Mouse (Mus musculus) left cerebral cortex, adult 8-10 months (tissue): ENCODE data around the gene Tpcn2. TPM values are rescaled to one million over a fixed set of nuclear protein-coding genes. Genes with fewer than 3 reads are reported as not detected.

Experiments
- DNase-seq, 2 experiments: peaks; one replicate each; pipeline ENCODE4 v3.0.0; 2022; ENCODE audit warnings: low spot score in 2 of 2
- total RNA-seq, 4 experiments: library from RNA; stranded (reverse); gene quantifications; 2 replicates each; pipeline ENCODE4 v1.2.4; 2022

Gene Tpcn2
- total RNA-seq, 4 experiments from 2014 or later: 4.5 to 7.3 (median 5.7) TPM

DNA sequence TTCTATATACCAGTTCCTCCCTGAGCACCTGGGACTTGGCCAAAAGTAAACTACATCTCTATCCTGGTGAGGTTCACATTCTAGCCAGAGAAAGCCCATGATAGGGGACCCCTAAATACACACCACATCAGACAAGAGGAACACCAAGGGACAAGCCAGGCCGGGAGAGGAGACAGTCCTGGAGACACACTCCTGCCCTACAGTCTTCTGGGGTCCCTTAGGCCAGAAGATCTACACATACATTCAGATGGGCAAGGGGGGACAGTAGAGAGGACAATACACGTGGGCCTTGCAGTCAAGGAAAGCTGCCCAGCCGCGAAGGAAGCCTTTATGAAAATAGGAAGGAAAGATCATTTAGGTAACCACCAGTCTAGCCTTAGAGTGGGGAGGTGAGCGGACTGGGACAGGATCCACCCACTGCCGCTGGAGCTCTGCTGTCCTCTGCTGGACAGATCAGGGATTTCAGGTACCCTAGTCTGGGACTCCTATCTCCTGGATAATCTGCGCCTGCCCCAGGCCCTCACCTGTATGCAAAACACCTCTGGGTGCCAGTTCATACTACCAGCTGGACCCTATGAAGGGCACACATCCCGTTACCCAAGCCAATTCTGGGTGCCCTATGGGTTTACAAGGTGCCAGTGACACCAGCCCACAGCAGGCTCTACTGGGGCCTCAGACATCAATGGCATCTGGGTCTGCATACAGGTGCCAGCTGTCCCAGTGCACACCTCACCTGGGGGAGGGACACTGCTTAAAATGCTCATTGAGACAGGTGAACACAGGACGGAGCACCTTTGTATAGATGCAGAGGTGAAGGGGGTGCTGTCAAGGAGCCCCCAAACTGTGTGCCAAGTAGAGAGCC is 40.7 kb downstream of the Tpcn2 start:
- DNase-seq: peak; percentile 39 to 73

DNA sequence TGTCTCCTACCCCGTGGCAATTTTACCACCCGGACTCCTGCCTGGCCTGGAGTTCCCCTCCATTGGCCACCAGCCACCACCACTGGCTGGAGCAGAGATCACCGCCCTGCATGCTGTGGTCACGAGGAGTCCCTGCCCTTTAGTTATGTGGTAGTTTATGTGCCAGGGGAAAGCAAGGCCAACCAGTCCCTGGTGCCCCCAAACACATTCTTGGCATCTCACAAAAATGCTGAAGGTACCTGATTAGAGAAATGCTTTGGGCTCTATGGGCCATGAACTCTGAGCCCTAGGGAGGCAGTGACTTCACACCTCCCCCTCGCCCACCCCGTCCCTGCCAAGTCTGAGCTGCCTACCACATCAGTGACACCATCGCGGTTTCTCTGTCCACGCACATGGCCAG is 41.8 kb downstream of the Tpcn2 start:
- DNase-seq: no peak

DNA sequence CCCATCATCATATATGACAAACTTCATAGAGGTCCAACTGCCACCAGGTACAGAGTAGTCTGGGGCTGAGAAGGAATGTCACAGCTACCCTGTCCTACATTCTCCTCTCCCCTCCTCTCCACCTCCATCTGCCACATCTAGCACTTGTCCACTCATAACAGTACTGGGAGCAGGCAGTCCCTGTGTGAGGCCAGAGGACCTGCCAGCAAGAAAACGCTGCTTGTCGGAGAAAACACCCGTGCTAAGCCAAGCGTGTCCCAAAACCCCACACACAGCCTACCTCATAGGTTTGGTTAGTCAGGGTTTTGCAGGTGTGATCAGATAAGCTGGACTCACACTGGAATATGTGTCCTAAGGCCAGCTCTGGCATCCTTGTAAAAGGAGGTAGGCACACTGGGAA is 42.9 kb downstream of the Tpcn2 start:
- no peak for DNase-seq

DNA sequence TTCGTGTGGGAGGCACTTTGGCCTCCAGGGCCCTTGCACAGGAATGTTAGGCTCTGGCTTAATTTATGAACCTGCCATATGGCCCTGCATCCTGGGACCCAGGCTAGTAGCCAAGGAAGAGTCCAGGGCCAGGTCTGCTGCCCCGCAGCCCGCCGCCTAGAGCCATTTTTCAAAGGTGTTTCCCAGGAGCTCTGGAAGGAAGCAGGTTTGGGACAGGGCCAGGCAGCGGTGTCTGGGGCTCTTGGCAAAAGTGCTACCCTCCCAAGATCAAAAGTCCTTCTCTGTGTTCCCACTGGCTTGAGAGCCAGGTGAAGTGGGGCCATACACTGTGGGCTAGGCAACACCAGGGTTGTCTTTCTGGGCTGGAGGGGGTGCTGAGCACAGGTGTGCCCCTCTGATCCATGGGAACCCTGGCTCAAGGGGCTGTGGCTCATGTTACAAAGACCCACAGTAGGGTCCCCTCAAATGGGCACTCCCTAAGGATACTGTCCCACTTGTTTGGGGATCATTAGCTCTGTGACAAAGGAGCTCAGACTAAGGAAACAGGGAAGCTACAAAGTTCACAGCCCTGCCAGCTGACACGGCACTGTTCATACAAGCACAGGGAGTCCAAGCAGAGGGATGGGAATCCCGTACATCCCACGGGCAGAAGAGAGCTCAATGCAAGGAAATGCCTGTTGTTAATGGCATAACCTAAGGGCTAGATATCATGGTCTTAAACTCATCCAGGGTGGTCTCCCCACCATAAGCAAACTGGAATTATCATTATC is 43.9 kb downstream of the Tpcn2 start:
- no peak for DNase-seq

DNA sequence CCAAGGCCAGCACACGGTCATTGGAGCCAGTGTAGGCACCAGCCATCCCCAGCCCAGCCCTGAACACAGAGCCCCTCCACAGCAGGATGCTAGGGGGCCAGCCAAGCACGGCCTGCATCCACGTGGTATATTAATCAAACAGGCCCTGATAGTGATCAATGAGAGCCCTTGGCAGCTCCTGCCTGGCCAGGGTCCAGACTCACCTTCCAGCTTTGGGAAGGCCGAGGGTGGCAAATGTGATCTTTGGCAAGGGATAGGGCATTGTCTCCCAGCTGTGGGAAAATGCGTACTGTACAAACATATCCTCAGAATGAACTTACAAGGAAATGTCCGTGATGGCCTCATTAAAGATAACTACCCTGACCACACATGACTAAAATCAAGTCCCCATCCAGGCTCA is 44.7 kb downstream of the Tpcn2 start:
- DNase-seq: no peak

DNA sequence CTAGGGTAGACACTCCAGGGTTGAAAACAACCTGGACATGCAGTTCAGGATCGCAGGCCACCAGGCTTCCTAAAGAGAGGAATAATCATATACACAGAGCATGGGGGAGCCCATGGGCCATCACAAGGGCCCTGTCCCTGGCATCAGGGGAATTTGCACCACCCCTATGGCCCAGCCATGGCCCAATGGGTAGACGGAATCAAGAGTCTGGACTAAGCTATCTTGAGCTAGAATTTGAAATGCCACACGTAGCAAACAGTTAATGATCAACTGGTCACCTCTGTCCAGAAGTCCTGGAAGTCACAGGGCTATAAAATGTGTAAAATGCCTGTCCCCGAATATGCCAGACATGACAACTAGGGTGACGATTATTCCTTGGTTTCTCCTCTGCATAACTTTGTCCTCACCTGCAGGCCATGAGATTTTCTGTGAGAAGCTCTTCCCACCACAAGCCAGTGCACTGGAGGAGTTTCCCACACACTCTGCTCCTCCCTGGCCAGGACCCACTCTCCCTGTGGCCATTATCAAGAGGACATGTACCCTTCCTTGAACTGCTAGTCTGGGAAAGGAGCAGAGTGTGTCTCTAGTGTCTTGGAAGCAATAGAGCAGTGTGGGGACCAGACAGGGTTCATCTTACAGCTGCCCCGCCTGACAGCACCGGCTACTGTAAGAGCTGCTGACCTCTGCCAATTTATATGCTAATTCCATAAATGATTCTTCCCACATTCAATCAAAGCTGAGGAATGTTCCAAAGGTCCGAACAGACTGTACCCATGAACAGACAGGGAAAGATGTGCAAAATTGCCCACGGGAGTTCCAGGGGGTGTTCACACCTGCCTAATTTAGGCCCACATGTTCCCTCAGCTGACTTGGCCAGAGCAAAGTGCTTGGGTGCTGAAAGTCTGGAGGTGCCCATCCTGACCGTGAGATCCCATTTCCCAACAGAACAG is 48.7 kb downstream of the Tpcn2 start:
- no peak for DNase-seq

DNA sequence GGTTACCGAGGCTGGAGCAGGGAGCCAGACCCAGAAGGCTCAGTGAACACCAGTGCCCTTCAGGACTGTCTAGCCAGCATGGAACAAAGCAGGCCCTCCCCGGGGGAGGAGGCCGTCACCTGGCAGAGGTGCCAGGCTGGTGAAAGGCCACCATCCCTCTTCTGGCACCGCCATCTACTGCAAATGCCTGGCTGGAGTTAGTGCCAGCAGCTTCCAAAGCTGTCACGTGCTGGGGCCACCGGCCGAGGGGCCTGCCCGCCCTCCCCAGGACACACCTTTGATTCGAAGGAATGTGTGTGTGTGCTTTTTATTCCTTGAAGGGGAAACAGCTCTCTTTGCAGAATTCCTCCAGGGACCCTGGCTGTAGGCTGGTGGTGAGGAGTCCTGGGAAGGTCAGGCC is 52.2 kb downstream of the Tpcn2 start:
- DNase-seq: no peak

DNA sequence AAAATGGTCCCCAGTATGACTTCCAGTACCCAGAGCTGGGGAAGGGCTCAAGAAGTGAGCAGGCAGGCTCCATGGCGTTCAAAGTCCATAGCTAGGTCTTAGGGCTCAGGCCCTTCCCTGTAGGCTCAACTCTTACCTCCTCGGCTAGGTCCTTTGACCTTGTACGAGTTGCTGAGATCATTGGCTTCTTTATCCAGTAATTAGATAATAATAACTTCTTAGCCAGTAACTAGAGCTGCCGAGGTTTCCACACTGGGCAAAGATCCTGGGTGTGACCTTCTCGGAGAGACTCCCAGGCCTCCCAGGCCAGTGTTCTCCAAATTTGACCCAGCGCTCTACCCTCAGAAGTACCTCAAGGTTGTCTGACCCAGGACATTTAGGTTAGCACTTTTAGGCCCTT is 57.2 kb downstream of the Tpcn2 start:
- DNase-seq: no peak

DNA sequence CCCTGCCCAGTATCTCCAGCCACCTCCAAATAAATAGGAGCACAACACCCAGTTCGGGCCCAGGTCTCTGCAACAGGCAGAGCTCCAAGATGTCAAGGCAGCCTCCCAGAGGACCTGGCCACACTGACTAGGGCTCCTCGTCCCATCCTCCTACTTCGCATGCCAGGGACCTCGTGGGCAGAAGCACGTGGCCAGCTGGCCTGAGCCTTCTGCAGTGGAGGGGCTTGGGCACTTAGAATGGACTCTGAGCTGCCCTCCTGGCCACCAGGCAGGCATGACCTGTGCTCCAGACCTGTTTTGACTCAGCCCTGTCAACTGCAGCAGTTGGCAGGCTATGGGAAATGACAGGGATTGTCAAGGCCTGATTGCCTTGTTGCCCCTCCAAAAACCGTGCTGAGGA is 58.2 kb downstream of the Tpcn2 start:
- no peak for DNase-seq

DNA sequence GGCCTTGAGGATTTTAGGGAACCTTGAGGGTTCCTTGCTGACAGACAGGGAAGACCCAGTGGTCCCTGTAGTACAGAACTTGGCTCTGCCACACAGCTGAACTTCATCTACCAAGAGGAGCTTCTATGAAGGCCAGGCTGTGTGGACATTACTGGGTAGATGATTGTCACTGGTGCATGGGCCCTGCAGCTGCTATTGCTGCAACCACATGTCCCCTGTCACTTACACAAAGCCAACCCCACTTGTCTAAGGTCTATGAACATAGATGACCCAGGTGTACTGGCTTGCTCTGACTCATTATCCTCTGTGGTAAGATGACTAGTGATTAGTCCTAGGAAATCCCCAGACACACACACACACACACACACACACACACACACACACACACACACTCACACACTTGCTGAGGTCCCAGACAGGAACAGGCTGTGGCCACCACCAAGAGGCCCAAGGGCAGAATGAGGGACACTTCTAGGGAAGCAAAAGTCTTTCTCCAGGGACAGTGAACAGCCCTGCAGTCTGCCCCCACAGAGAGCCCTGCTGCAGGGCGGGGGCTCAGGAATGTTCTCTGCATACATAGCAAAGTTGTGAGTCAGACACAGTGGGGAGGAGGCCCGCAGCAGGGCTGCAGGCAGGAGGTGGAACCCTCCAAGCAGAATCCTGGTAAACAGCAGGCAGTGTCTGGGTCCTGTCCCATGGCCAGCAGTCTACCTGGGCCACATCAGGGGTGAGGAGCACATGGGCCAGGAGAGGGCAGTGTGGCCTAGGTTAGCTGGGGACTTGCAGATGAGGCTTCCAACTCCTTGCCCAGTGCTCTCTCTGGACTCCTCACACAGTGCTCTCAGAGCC is 61.7 kb downstream of the Tpcn2 start:
- DNase-seq: peak; percentile 24 to 66

DNA sequence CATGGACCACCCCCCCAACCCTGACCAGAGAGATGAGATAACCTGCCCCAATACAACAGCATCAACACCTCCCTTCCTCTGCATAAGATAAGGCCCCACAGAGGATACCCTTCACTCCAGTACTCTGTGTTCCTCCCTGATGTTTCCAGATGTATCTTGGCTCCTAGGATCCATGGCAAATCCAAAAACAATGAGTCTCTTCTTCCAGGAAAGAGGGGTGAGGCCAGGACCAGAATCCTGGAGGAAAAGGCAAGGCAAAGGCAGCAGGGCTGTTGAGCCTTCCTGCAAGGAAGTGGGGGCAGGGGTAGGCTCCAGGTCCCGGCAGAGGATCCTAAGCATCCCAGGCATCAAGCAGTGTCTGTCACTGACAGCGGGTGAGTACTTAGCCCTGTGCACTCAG is 62.5 kb downstream of the Tpcn2 start:
- DNase-seq: no peak

DNA sequence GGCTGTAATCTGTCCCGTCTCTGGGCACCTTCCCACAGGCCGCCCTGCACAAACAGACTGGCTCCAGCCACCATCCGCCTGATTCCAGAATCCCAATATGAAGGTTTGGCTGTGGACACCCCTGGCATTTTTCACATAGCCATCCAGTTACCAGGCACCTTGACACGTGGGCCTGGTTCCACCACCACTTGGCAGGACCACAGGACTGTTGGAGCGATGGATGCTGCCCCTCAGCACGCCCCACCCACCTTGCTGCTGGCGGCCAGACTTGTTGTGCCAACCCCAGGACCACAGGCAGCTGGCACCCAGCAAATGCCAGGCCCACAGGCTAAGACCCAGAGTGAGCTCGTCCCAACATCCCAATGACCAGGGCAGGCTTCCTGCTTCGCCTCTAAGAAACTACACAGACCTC is 64.4 kb downstream of the Tpcn2 start:
- no peak for DNase-seq

DNA sequence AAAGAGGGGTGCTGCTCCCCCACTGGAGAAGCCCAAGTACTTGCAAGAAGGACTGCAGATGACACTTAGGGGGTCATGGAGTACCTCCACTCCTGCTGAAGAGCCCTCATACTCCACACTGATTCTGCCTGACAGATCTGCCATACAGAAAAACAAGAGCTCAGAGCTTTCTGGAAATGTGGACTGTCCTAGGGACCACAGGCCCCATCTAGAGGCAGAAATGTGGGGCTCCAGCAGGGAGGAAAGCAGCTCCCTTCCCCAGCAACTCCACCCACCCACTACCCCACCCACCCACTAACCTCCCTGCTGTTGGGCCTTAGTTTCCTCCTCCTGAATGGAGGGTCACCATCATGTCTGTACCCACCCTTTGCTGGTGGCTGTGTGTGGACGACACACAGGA is 67.2 kb downstream of the Tpcn2 start:
- DNase-seq: no peak

DNA sequence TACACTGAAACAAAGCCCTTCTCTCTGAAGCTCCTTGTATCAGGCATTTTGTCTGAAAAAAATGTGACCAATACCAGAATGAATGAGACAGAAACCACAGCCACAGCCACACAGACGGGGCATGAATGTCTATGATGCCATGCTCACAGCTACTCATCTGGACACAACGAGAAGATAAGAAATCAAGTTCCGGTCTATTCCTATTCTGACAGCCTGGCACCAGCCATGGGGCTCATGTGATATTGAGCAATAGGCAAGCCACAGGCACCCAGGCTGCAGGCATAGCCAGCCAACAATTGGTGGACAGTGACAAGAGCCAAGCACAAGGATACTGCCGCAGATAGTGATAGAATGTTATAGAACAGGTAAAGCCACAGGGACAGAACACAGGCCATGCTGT is 68.3 kb downstream of the Tpcn2 start:
- no peak for DNase-seq

DNA sequence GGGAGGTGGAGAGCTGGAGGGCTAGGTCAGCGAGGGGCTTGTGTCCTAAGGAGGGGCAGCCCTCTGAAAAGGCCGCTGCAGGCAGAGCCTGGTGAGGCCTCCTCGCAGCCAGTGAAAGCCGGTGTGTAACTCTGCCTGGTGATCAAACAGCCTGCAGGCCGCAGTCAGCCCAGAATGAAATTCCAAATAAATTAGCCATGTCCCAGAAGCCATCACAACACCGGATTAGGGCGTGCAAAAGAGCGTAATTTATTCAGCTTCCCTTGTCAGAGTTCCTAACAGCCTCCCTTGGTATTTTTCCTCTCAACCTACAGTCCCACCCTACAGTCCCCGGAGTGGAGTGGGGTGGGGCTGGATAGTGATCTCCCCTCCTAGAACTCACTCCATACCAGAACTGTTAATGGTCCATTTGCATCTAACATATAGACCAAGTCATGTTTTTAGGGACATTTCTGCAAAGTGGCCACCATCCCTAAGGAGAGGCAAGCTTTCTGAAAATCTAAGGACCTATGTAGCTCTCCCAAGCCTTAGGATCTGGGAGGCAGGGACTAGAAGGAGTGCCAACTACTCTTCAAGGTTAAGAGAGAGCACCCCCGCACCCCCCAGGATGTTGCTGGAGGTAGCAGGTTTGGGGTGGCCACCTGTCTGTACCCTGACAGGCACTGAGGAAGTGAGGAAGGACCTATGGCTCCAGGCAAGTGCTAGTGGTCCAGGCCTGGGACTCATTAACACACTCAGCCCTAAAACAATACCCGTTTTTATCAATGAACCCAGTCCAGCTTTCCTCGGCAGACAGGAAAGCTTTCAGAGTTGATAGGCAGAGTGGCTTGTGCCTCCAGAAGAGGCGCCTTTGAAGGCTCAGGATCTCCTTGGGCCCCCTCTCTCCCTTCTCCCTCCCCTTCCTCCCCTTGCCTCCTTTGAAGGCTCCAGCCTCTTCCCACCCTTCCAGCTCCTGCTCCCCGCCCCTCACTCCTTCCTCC is 71.8 kb downstream of the Tpcn2 start:
- DNase-seq: no peak

DNA sequence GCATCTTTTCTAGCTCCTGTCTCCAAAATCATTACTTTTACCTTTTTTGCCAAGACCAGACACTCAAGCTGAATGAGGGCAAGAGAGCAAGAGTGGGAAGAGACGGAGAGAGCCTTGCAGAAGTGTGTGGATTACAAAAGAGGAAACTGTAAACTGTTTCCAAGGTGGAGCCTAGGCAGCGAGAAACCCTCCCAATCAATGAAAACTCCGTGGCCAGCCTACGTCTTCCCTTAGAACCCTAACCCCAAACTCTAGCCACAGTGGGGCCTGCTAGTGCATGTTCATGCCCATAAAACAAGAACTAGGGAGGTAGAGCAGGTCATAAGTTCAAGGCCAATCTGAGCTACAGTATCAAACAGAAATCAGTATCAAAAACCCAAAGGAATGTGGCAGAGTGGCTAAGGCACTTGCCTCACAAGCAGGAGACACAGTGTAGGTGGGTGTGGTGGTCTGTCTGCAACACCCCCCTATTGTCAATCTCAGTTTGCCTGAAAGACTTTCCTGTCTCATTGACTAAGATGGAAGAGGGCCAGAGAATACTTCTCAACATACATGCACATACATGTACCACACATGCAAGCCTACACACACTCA is 73.2 kb downstream of the Tpcn2 start:
- no peak for DNase-seq

DNA sequence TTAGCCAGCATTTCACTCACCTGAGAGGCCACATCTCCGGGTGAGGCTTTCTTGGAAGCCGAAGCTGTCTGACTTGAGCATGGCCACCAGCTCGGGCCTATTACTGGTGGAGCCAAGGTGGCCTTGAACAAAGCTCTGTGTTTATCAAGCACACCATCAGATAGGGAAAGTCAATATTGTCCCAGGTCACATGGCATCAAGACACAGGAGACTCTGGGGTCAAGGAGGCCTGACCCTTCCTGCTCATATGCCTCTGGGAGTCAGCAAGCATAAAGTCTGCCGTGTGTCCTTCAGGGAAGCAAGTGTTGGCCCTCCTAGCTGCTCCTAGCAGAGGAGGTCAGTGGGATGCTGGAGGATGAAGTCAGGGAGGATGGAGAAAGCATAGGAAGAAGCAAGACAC is 75.8 kb downstream of the Tpcn2 start, which contains the start of gene 1810010D01Rik:
Gene 1810010D01Rik (minus strand): TSS at position 114 of the 400 bp plus-strand sequence.
- no peak for DNase-seq

DNA sequence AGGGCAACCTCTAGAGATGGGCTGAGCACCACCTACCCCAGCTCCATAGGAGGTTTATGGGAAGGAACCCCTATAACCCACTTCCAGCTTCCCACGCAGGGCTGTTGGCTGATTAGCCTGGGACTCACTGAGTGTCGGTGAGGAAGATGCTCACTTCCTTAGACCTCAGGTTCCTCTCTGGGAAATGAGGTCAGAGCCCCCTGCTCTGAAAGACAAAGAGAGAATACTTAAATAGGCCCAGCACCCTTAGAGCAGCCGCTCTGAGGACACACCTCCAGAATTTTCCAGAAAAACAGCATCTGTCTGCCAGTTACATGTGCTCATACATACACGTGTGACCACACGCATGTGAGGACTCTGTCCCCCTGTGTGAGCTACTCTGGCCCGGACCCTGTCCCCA is 77.0 kb downstream of the Tpcn2 start:
- DNase-seq: no peak

DNA sequence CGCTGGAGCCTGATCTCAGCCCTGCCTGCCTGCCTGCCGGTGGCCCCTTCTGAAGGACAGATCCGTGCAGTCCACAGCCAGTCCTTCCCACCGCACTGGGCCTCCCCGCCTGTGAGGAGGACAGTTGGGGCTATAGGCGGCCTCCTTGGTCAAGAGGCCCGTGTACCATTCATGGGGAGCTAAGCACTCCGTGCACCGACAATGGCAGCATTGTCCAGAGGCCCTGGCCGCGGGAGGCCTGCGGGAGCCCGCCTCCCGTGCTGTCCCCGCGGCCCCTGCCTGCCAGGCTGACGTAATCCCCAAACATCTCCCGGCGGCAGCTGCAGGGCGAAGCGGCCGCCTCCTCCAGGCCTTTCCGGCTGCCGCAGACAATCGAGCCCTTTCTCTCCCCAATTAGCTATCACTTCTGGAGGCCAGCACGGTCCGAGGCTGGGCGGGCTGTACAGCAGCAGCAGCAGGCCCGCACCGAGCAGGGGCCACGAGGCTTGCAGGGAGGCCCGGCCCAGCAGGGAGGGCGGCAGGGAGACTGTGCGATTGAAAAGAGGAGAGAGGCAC is 77.7 kb downstream of the Tpcn2 start:
- DNase-seq: peak; percentile 46 to 81
